Mouse (Mus musculus) sigmoid colon, adult 10 weeks (tissue): ENCODE measurements around the gene Zdhhc5. TPM values are rescaled to one million over a fixed set of nuclear protein-coding genes. Genes with fewer than 3 reads are reported as not detected.

Experiments
- polyA plus RNA-seq: library from polyadenylated mRNA; stranded (reverse); fragments of 350-450 nt; fragmentation: Illumina TruSeq; extraction: RNeasy Lipid Tissue Mini Kit (QIAGEN cat#74804); gene quantifications from one replicate; pipeline ENCODE4 v1.2.3, GENCODE M21; 2014; ENCODE audit warnings: low read depth, low replicate concordance

Zdhhc5 gene
- polyA plus RNA-seq: 138 TPM

DNA sequence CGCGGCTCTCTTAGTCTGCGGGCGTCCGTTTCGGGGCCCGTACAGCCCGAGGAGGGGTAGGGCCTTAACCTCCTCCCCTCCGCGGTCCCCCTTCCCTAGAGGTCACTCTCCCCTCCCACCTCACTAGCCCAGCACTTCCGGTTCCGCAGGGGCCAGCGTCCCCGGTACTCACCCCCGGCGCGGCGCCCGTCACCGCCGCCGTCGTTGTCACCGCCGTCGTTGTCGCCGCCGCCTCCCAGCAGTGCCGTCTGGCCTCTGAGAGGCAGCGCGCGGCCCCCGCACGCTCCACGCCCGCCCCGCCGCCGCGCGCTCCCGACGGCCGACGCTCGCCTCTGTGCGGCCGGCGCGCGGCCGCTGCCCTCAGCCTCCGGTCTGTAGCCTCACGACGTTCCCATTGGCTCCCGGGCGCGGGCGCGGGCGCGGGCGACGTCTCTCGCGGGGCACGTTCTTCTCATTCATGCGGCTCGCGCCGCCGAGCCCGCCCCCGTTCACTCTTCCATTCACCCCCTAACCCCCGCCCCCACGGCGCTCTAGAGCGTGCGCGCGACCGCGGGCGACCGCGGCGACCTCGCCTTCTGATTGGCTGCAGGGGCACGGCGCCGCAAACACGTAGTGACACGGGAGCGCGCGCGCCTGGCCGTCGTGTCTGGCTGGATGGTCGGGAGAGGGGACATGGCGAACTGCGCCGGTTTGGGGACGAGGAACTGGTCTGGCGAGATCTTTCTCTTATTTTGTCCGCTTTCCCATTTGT is at the start of gene Zdhhc5:
TSS of gene Zdhhc5 (minus strand) at position 370 of the 751 bp plus-strand sequence.

DNA sequence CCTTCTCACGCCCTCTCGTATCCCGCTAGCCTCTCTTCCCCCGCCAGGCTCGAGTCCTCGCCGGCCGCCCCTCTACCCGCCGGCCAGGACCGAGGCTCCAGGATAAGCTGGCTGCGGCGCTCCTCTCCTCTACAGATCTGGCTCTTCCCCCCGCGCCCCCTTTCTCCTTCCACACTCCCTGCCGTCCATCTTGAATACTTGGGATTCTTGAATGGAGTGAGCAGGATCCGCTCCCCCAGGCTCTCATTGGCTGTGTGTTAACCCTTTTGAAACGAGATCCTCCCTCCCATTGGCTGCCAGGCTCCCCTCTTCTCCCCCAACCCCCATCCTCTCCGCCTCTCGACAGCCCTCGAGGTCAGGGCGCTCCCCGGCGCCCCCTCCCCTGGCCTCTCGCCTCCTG is 28.6 kb upstream of the Zdhhc5 start, which contains the start of gene Gm19426:
TSS of gene Gm19426 (minus strand) at position 95 of the 400 bp plus-strand sequence.

DNA sequence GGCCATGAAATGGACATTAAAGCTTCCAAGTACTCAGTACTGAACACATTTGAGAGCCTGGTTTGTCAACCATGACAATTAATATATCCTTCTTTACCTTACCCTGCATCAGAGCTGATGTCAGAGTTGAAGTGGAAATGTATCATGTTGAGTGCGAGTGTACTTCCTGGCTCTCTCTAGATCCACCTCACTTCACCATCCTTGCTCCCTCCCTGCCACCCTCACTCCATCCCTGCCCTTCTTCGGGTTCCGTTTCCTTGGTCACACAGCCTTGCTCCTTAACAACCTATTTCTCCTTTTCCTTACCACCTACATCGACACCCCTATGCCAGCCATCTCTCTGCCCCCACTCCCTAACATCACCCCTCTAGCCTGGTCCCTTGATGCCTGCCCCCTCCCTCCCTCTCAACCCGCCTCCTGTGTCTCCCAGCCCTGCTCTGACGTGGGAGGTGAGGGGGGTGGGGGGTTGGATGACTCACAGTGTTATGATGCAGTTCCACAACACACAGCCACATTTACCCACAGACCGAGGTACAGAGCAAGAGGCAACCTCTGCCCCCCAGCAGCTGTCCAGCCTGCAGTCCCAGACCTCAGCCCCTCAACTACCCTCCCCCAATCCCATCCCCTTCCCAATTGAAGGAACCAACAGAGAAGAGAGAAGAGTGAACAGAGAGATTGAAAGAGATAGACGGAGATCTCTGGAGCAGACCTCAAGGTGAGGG is 18.8 kb upstream of the Zdhhc5 start, which contains the start of gene Ypel4:
TSS of gene Ypel4 (plus strand) at position 480 of the 722 bp plus-strand sequence.

DNA sequence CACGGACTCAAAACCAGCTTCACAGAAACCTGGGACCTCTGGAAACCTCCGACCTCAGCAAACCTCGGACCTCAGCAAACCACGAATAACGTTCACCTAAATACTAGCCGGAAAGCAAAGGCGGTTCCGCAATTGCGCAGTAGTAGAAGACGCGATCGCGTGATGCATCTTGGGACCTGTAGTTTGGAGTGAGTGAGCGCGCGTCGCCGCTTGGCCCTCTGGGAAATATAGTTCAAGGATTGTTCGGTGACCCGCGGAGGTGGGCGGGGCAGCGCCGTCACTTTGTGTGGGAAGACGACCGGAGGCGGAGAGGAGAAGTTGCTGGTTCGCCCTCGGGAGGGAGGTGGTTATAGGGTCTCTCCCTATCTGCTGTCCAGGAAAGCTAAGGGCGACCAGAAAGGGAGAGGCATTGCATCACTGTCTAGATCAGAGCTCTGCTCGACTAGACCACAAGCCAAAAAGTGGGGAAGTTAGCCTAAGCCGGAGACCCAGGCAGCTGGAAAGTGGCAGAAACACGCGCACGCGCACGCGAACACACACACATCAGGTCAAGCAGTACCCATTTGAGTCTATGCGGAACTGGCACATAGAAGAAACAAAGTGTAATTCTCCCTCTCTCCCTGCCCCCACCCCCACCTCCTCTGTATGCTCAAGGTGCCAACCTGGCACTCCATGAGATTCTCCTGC is 12.3 kb upstream of the Zdhhc5 start, which contains the start of gene Clp1:
TSS of gene Clp1 (minus strand) at position 179 of the 687 bp plus-strand sequence.

DNA sequence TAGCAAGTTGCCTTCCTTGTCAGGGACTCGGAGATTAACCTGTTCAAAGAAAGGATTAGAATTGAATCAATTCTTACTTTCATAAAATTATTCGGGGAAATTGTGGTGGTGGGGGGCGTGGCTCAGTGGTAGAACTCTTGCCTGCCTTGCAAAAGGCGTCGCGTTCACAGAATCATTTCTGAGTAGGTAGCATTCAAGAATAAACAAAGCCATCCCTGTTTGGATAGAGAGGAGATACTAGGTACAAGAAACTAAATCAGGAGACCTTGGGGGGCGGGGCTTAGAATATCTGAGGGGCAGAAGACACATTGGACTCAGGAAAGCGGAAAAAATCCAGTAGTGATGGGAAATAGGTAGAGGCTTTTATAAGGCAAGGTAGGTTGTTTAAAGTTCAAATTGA is 36.0 kb downstream of the Zdhhc5 start, which contains the start of gene Tmx2:
TSS of gene Tmx2 (minus strand) at position 125 of the 400 bp plus-strand sequence.

DNA sequence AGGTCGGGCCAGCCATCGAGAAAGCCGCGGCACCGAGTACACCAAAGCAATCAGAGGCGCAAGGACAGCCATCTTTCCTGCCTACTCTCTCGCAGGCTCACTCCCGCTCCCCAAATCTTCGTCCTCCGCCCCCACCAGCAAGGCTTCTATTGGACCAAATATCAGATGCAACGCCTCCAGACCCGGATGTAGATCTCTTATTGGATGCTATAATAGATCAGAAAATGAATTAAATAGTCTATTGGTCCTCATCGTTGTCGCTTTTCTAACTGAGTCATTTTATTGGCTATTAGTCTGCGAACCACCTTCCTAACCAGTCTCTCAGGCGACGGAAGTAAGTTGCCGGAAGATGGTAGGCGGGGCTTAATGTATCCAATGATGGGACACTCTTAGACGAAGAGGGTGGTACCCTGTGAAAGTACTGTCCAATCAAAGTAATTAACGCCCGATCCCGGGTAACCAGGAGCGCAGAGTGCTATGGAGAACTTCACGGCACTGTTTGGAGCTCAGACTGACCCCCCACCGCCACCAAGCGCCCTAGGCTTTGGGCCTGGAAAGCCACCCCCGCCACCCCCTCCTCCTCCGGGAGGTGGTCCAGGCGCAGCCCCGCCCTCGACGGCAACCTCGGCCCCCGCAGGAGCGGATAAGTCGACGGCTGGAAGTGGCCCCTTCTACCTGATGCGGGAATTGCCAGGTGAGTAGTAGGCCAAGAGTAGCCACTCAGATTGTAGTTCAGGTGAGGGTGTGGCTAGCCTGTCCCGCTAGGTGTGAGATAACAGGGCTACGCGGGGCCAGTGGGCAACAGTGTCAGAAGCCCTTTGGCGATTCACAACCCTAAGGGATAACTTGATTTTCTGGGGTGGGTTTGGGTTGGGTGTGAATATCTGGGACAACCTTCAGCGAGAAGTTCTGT is 36.8 kb downstream of the Zdhhc5 start, which contains the start of the genes Gm28635 and Med19:
TSS of gene Gm28635 (minus strand) at position 74 of the 913 bp plus-strand sequence.
TSS of gene Med19 (plus strand) at position 435 of the 913 bp plus-strand sequence.

DNA sequence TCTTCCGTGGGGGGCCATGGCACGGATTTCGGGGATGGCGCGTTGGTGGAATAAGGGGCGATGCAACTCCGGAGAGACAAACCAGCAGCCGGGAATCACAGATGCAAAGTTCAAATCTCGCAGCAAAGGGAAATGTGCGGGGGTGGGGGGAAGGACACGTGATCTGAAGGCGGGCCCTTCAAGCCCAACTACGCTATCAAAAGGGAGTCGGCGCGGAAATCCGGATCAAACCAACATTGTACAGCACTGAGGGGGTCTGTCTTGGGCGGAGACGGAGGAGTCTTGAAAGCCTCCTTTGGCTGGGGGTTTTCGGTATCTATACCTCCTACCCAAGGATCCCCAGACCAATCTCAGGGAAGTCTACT is 44.4 kb downstream of the Zdhhc5 start, which contains the start of gene Selenoh:
TSS of gene Selenoh (minus strand) at position 202 of the 365 bp plus-strand sequence.

DNA sequence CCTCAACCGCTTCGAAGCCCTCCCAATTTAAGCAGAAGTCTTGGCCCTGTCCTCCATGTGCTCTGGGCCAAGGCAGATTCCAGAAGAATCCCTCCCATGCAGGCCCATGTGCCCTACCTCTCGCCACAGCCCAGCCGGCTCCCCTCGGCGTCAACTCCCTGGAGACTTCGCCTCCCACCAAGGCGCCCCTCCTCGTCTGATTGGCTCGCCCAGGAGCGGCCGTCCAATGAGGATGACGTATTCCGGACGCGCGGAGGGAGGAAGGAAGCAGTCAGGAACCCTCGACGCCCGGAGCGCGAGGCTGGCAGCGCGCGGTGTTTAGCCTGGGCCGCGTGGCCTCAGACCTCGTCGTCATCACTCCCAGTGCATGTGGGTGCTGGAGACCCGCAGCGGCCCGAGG is 56.2 kb downstream of the Zdhhc5 start, which contains the start of gene Btbd18:
TSS of gene Btbd18 (plus strand) at position 274 of the 400 bp plus-strand sequence.

DNA sequence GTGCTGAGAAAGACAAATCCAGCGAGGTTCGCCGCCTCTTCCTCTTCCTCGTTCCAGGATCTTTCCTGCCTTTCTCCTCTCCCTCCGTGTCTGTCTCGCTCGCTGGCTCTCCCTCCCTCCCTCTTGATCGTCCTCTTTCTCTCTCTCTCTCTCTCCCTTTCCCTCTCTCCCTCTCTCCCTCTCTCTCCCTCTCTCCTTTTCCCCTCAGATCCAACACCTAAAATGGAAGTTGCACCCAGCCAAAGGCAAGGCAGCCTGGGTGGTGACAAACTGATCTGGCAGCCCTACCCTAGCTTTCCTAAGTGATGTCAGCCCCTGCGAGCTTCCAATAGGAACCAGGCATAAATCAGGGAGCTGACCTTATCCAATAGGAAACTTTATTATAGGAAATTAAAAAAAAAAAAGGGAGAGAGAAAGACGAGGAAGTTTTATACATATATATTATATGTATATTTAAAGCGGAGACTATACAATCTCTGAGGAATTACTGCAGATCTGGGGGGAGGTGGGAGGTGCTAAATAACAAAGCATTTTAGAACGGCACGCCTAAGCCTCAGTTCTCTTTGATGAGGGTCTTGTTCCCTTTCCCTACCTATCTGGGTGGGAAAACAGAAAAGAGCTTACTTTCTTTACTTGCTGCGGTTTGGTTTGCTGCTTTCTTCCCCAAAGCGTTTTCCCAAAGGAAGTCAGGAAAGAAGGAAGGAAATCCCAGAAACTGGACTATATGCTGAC is 64.3 kb downstream of the Zdhhc5 start, which contains the start of gene Ctnnd1:
TSS of gene Ctnnd1 (minus strand) at position 302 of the 732 bp plus-strand sequence.

Other genes starting within 250 kb of the Zdhhc5 start
- gene Tfpi, start 238.4 kb downstream of the Zdhhc5 start, polyA plus RNA-seq: 60.6 TPM
- 493 TPM for gene Ctnnd1, start 64.4 kb downstream of the Zdhhc5 start, polyA plus RNA-seq
- not detected for gene Btbd18, start 56.1 kb downstream of the Zdhhc5 start, polyA plus RNA-seq
- gene Selenoh, start 44.4 kb downstream of the Zdhhc5 start, polyA plus RNA-seq: 9.6 TPM
- gene Gm28635, start 37.1 kb downstream of the Zdhhc5 start, polyA plus RNA-seq: not detected
- 48.3 TPM for gene Med19, start 36.8 kb downstream of the Zdhhc5 start, polyA plus RNA-seq
- gene Tmx2, start 36.0 kb downstream of the Zdhhc5 start, polyA plus RNA-seq: 73.2 TPM
- gene Clp1, start 12.2 kb upstream of the Zdhhc5 start, polyA plus RNA-seq: 23.9 TPM
- 2.0 TPM for gene Ypel4, start 18.9 kb upstream of the Zdhhc5 start, polyA plus RNA-seq
- gene Gm19426, start 28.5 kb upstream of the Zdhhc5 start, polyA plus RNA-seq: not detected
- 23.3 TPM for gene Serping1, start 60.3 kb upstream of the Zdhhc5 start, polyA plus RNA-seq
- gene Ube2l6, start 83.6 kb upstream of the Zdhhc5 start, polyA plus RNA-seq: 21.1 TPM
- not detected for gene Smtnl1, start 107.5 kb upstream of the Zdhhc5 start, polyA plus RNA-seq
- 1.4 TPM for gene Timm10, start 111.8 kb upstream of the Zdhhc5 start, polyA plus RNA-seq
- gene Slc43a1, start 123.7 kb upstream of the Zdhhc5 start, polyA plus RNA-seq: 2.2 TPM
- gene Rtn4rl2, start 171.5 kb upstream of the Zdhhc5 start, polyA plus RNA-seq: not detected
- gene Slc43a3, start 221.4 kb upstream of the Zdhhc5 start, polyA plus RNA-seq: 25.2 TPM